Mouse (Mus musculus): Measurements from ENCODE around the gene Itpr3.

The Itpr3 gene

DNA sequence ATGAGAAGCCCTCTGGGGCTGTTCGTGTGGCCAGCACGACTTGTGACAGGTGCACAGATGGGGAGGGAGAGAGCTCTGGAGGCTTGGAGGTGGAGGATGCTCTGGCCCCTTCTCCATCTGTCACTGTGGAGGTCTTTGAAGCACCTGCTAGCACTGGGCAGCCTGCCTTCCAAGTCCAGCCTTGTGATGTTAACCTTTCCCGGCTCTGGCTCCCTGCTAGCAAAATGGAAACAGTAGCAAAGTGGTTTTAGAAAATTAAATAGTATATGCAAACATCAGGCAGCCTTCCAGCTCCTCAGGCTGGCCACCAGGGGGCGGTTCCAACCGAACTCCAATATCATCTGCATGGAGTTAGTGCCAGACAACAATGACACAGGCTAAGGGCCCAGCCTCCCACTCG lies 14.5 kb downstream of the Itpr3 start:
- DNase-seq (ENCODE audit: low spot score in 2 of 2): no peak

DNA sequence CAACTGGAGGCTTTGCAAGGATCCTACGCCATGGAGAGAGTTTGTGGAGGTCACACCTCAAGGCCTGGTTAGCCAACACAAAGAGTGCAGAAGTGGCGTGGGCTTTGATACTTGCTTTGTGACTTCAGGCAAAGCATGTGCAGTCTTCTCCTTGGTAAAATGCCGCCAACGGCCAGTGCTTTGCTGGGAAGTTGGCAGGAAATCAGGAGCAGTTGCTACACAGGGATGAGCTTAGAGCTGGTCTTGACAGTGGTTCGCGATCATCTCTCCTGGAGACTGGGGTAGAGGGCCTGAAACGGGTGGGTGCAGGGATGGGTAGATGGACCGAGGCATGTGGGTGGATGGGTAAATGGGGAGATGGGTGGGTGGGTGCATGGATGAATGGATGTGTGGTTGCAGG lies 15.3 kb downstream of the Itpr3 start:
- no peak for DNase-seq (ENCODE audit: low spot score in 2 of 2)

DNA sequence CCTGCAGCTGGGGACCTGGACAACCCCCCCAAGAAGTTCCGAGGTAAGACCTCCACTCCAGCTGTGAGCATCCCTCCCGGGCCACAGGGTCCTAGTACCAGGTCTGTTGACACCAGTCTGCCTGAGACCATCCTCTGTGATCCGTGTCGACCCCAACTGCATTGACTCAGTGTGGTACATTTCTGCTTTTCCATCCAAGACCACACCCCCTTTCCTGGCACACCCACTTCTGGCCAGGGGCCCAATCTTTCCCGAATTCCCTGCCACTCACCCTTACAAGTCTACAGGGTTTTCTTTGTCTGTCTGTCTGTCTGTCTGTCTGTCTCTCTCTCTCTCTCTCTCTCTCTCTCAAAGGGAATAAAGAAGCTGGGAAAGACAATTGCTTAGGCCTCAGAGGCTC lies 16.0 kb downstream of the Itpr3 start:
- no peak for DNase-seq (ENCODE audit: low spot score in 2 of 2)

DNA sequence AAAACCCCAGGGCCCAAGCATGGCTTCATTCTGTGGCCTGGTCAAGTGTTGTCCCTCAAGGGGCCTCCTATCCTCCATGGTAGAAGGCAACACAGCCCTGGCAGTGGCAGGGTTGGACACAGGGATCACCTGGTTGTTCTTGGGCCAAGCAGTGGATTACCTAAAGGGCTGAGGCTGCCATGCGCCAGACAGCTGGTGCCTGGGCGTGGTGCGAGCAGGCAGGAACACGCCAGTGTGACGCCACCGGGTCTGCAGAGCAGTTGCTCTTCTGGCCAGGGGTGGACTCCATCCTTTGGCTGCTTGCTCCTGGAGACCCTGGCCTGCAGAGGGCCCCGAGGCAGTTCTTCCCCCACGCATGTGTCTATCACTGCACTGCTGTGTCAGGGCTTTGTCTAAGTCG lies 16.7 kb downstream of the Itpr3 start:
- no peak for DNase-seq (ENCODE audit: low spot score in 2 of 2)

DNA sequence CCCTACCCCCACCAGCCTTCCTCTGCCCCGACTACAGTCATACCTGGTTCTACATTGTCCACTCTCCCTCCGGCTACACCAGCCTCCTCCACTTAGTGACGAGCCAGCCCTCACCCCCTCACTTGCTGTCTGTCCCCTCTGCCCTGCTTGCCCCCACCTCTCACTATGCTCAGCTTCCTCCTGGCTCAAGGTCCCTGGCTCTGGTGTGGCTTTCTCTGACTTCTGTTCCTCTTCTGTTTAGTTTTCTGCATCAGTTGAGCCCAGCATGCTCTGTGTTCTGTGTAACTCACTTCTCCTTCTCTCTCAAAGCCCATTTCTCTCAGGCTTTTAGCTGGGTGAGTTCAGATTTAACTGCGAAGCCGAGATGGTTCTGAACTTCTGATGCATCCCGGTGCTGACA lies 17.1 kb downstream of the Itpr3 start:
- DNase-seq (ENCODE audit: low spot score in 2 of 2): no peak

DNA sequence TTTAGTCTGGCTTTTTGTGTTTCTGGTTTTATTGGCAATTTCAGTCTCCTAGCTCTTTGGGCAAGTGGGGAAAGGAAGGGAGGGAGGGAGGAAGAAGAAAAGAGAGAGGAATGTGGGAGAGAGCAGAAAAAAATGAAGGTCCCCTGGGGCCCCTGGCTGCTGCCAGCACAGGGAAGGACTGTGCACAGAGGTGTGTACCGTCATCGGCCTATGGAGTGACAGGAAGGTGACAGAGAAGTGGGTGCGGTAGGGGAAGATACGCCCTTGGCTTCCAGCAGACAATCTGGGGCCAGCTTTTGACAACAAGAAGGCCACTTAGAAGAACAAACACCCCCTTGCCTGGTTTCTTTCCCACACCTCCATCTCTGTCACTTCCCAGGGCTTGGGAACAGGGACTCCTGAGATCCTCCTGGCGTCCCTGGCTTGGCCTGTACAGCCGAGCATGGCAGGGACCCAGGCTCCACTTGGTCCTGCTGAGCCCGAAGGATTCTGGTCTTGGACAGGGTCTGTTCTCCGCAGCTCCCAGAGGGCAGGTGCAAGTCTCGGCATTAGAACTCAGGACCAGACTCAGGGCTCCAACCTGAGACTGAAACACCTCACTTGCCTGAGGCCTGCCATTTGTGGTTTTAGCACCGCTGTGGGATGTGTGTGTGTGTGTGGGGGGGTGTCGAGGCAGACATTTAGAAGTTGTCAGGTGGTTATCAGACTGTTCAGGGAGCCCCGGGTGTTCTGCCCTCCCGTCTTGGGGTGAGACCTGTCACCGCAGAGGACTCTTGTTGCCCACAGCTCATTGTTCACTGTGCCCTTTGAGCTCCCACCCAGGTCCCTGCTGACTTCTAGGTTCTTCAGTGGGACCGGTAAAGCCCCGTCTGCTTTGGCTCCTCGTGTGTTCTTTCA lies 18.0 kb downstream of the Itpr3 start:
- no peak for DNase-seq (ENCODE audit: low spot score in 2 of 2)

DNA sequence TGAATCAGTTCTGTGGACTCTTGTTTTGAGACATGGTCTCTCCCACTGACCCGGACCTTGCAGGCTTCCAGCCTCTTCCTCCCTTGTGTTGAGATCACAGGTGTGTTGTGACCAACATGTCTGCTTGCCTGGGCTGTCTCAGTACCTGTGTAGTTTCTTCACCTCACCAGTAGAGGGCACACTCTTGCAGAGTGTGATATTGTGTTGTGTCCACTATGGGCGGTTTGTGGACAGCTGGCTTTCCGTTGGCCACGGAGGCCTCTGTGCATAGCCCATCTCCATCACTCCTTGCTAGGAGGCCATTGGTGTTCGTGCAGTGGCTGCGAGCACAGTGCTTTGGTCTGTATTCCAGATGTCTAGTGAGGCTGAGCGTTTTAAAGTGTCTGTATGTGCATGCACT lies 20.0 kb downstream of the Itpr3 start:
- no peak for DNase-seq (ENCODE audit: low spot score in 2 of 2)

DNA sequence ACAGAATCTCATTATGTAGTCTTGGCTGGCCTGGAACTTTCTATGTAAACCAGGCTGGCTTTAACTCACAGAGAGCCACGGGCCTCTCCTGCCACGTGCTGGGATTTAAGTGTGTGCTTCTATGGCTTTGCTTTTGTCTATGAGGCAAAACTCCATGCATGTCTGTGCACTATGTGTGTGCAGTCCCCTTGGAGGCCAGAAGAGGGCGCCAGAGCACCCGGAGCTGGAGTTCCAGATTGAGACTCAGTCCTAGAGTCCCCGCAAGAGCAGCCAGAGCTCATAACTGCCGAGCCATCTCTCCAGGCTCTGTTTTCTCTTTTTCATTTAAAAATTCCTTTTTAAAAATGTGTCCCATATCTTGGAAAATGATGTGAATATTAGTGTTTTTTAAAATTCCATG lies 20.8 kb downstream of the Itpr3 start:
- no peak for DNase-seq (ENCODE audit: low spot score in 2 of 2)

DNA sequence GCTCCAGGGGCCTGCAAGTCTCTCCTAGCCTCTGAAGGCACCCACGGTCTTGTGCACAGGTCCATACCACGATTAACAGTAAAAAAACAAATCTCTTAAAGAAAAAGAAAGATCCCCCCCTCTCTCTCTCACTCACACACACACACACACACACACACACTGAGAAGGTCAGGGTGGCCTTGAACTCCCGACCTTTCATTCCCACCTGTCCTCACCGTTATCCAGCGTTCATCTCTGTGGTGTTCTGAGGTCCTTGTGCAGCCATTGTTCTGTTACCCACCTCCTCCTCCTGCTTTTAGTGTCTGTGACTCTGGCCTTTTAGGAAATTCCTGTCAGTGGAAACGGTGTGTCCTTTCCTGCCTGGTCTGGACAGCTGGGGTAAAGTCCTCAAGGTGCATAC lies 21.4 kb downstream of the Itpr3 start:
- DNase-seq (ENCODE audit: low spot score in 2 of 2): no peak

DNA sequence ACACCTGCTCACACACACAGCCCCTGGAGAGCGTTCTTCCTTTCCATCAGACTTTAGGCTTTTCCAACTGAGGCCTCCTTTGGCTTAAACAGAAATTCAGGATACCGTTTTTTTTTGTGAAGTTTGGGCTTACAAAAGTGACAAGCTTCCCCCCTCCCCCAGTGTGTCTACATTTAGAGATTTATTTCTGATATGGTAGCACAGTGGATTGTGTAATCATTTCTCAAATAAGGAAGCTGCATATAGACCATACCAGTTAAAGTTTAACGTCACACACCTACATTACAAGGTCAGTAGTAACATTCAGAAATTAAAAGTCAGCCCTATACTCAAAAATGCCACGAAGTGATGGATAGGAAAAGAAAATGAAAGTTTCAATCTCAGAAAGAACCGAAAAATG lies 24.8 kb downstream of the Itpr3 start:
- no peak for DNase-seq (ENCODE audit: low spot score in 2 of 2)

DNA sequence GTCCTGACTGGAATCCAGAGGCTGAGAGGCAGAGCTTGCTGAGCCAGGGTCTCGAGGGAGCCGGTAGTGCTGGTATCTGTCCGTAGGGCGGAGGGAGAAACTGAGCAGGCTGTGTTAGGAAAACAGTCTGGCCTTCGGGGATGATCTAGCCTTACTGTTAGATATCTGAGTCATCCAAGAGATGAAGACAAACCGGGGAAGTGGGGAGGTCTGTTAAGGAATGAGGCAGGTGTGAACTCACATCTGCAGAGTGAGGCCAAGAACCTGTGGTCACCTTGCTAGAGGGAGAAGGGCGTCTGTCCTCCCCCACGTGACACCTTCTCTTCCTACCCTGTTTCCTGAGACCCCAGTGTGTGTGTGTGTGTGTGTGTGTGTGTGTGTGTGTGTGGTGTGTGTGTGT lies 25.7 kb downstream of the Itpr3 start:
- no peak for DNase-seq (ENCODE audit: low spot score in 2 of 2)

DNA sequence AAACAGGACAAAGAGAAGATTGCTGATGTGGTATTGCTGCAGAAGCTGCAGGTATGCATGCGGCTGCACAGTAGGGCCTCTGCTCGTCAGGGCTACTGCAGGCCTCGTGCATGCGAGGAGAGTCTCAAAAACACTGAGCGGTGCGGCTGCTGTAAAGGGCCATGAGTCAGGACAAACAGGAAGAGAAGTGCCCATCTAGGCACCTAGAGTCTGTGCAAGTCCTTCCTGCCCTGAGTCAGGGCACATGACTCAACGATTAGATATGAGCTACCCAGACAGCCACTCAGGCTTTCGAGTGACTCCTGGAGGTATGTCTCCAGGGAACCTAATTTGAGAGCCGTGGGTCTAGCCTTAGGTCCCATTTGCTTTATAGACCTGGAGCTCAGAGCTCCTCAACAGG lies 26.5 kb downstream of the Itpr3 start:
- DNase-seq (ENCODE audit: low spot score in 2 of 2): no peak

DNA sequence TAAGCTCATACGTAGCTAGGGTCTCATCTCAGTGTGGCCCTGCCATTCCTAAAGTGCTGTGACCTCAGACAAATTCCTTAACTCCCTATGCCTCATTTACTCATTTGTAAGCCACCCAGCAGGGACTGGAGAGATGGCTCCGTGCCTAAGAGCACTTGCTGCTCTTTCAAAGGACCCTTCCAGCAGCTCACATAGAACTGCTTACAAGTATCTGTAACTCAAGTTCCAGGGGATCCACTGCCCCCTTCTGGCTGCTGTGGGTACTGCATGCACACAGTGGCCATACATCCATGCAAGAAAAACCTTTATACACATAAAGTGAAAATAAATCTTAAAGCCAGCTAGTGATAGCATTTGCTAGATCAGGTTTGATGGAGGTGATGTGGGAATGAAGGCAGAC lies 28.6 kb downstream of the Itpr3 start:
- DNase-seq (ENCODE audit: low spot score in 2 of 2): no peak

DNA sequence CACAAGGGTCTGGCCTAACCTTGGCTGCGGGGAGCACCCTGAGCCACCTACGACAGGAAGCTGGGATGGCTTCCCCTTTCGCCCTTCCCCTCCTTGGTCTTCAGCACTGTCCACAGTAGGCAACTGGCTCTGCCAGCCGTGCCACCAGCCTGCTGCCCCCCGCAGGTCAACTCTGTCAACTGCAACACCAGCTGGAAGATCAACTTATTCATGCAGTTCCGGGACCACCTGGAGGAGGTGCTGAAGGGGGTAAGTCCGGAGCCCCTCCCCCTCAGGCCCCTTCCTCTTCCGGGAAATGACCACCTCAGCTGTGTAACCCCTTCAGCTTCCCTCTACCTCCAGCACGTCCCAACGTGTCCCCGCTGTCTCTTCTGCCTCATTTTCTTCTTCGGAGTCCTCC lies 30.3 kb downstream of the Itpr3 start:
- DNase-seq (ENCODE audit: low spot score in 2 of 2): no peak

DNA sequence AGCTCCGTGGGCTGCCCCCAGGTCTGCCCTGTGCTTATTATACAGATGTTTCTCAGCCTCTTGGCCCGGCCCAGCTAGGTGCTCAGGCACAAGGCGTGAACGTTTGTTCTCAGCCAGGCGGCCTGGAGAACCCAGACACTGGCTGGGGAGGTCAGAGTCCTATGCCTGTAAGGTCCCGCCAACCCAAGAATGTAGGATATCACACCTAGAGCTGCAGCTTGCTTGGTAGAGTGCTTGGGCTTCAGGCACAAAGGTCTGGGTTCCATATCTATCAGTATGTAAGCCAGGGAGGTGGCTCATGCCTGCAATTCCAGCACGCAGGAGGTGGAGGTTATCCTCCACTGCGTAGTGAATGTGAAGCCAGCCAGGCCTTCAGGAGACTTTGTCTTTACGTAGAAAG lies 33.0 kb downstream of the Itpr3 start:
- no peak for DNase-seq (ENCODE audit: low spot score in 2 of 2)

DNA sequence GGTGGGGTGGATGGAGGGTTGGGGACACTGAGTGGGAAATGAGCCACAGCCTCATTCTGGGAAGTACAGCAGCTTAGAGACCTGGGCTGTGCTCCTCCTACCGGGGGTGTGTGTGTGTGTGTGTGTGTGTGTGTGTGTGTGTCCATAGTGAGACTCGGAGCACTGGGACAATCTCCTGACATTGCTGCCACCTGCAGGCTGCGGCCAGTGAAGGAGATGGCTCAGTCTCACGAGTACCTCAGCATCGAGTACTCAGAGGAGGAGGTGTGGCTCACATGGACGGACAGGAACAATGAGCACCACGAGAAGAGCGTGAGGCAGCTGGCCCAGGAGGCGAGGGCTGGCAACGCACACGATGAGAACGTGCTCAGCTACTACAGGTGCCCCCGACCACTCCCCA lies 38.6 kb downstream of the Itpr3 start:
- no peak for DNase-seq (ENCODE audit: low spot score in 2 of 2)

DNA sequence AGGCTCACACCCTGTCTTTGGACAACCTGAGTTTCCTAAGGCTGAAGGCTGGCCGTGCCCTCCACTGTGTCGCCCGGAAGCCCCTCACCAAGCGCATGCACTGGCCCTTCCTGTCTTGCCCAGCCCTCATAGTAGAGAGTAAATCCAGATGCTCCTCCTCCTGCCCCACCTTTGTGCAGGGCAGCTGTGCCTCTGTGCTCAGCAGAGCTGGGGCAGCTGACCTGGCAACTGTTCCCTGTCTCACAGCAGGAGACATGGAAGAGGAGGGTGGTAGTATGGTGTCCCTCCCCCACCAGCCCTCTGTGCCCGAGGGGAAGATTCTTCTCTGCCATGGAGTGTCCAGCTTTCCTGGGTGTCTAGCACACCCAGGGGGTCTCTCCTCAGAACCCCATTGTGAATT lies 44.6 kb downstream of the Itpr3 start:
- no peak for DNase-seq (ENCODE audit: low spot score in 2 of 2)

DNA sequence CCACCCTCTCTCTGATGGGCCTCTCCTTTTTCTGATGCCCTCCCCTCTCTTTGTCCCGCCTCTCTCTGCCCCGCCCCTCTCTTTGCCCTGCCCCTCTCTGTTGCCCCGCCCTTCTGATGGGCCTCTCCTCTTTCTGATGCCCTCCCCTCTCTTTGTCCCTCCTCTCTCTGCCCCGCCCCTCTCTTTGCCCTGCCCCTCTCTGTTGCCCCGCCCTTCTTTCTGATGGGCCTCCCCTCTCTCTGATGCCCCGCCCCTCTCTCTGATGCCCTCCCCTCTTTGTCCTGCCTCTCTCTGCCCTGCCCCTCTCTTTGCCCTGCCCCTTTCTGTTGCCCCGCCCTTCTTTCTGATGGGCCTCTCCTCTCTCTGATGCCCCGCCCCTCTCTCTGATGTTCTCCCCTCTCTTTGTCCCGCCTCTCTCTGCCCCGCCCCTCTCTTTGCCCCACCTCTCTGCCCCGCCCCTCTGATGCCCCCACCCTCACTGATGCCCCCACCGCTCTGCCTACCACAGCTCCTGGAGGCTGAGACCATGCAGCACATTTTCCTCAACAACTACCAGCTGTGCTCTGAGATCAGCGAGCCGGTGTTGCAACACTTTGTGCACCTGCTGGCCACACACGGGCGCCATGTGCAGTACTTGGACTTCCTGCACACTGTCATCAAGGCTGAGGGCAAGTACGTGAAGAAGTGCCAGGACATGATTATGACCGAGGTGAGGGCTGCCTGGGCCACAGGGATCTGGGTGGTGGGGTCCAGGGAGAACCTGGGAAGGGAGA lies 48.8 kb downstream of the Itpr3 start:
- no peak for DNase-seq (ENCODE audit: low spot score in 2 of 2)

DNA sequence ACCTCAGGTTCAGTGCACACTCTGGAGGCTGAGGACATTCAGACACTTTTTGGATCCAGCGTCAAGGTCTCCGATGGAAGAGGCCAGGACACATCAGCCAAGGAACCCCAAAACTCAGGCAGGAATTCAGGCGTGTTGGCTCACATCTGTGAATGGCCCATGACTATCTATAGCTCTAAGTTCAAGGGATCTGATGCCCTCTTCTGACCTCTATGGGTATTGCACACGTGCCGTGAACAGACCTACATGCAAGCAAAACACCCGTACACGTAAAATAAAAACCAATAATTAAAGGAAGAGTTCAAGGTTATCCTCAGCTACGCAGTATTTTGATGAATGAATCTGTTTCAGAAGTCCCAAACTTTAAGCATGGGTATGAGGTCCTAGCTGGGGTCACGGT lies 49.6 kb downstream of the Itpr3 start:
- no peak for DNase-seq (ENCODE audit: low spot score in 2 of 2)

DNA sequence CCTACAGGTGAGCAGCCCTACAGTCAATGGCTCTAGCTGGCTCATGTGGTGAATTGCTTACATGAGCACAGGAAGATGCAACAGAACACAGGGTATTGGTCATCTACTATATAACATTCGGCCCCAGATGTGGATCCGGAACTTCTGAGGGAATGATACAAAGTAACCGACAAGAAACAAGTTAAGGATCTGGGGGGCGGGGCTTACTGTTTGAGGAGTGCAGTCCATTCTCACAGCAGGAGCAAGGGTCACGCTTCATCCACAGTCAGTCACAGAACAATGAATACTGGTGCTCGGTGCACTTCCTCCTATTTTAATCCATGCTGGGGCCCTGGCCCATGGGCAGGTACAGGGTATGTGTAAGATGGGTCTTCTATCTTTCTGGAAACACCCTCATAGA lies 50.8 kb downstream of the Itpr3 start:
- DNase-seq (ENCODE audit: low spot score in 2 of 2): no peak

DNA sequence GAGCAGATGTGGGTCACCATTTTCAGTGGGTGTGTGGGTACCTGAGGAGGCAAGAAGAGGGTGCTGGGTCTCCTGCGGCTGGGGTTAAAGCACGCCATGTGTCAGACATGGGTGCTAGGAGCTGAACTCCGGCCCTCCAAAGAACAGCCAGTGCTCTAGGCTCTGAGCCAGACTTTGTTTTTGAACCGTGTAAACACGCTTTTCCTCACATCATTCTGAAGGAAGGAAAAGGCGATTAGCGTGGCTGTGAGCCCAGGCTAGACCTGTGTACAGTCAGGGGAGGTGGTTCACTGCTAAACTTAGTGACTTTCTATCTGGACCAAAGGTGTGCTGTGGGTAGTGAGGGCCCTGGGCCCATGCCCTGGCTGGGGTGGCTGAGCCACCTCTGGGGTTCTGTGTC lies 53.0 kb downstream of the Itpr3 start:
- no peak for DNase-seq (ENCODE audit: low spot score in 2 of 2)

DNA sequence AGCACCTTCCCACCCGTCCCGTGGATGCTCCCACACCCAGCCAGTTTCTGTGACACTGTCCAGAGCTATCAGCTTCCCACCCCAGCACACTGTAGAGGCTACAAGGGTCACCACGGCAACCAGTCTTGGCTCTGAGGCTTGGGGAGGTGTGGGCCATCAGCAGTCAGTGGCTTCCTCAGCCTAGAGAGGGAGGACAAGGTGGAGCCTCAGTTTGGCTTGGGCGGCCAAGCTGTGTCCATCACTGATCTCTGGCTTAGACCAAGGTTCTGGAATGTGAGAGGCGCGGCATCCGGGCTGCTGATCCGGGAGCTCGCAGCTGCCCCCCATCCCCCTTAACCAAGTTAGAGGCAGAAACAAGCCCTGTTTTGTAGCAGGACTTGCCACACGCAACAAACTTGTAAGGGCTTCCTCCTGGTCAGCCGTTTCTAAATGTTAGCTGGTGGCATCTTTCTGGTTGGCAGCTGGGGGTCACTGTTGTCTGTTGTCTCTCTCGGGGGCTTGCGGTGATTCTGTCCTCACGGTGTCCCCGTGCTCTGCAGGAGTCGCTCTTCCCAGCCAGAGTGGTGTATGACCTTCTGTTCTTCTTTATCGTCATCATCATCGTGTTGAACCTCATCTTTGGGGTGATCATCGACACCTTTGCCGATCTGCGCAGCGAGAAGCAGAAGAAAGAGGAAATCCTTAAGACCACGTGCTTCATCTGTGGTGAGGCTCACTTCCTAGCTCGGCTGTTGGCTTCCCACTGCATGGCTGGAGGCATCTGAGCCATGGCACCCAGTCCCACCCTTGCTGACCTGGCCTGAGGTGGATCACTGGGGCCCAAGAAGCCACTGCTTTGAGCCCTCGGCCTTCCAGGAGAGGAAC lies 61.8 kb downstream of the Itpr3 start:
- DNase-seq (ENCODE audit: low spot score in 2 of 2): peak in 1 of 2 experiments; percentile 66

Measured in urinary bladder, postnatal 4 days (tissue).